Mouse (Mus musculus) activated CD4-positive, CD25-positive, alpha-beta regulatory T cell, adult 4 months (primary cell): ENCODE results near the gene Hist1h4h. TPM values are rescaled to one million over a fixed set of nuclear protein-coding genes. Genes with fewer than 3 reads are reported as not detected.
A peak's percentile ranks its signal among the peaks of the same experiment; 100 is the strongest.

Source experiments
- ATAC-seq: one replicate; pipeline ENCODE4 v1.8.0; 2017
- polyA plus RNA-seq, 2 experiments: library from polyadenylated mRNA; unstranded; fragments of 100-300 nt; shearing (Covaris generic); gene quantifications; one replicate each; pipeline ENCODE4 v1.2.1; 2017

The Hist1h4h gene
- polyA plus RNA-seq, 2 experiments from 2014 or later, result 2.7 to 3.2 TPM

- ATAC-seq, result no peak
Observed at GRCm38 (mm10) chr13:23513517-23513916, 17.3 kb upstream of the Hist1h4h start.

- no peak for ATAC-seq
Observed at GRCm38 (mm10) chr13:23515281-23515680, 15.6 kb upstream of the Hist1h4h start.

DNA sequence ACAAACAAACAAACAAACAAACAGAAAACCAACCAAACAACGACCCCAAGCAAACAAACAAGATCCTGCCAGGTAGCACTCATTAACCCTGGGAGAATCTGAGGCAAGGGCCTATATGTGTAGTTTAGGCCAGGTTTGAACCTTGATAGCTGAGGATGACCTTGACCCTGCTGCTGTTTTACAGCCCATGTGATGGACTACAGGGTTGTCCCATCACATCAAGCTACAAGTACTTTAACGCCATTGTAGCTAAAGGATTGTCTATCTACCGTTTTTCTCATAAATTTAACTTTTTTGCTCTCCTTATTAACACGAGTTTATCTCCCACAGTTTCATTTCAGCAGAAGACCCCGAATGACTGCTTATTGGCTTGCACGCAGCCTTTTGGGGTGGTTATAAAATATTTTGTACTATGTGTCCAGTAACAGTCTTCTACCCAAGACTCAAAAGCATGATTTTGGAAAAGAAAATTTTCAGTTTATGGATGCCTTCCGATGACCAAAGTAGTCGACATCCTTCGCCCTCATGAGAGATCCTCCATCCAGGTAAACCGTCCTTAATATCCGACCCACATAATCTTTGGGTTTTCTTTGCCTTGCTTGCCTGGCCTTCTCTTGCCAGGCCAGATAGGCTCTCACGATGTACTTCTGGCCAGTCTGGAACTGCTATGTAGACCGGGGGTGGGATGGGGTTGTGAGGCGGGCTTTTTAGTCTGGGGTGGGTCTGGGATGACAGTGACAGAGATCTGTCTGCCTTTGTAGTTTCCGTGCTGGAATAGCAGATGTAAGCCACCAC is 14.8 kb upstream of the Hist1h4h start:
- ATAC-seq, result no peak

- ATAC-seq, result peak; percentile 40
Observed at GRCm38 (mm10) chr13:23516822-23517602, 13.8 kb upstream of the Hist1h4h start.

- peak; percentile 52 for ATAC-seq
Observed at GRCm38 (mm10) chr13:23517603-23518294, 13.1 kb upstream of the Hist1h4h start.

- ATAC-seq, result no peak
Observed at GRCm38 (mm10) chr13:23518295-23518603, 12.6 kb upstream of the Hist1h4h start.

DNA sequence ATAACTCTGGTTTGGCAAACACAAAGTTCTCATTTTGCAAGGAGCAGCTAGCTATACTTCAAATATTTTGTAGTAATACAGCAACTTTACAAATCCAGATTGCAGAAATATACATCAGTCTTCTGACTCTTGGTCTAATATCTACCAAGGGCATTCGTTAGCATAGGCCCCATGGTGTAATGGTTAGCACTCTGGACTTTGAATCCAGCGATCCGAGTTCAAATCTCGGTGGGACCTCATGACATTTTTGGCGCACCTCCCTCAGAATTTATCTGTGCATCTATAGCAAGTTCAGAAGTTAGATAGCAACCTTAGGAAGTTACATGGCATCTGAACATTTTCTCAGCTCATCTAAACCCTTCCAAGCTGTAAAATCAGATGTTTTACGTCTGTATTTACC is 12.0 kb upstream of the Hist1h4h start:
- peak; percentile 31 for ATAC-seq

GRCm38 (mm10) chr13:23519416-23519815 is 11.4 kb upstream of the Hist1h4h start:
- peak; percentile 14 for ATAC-seq

DNA sequence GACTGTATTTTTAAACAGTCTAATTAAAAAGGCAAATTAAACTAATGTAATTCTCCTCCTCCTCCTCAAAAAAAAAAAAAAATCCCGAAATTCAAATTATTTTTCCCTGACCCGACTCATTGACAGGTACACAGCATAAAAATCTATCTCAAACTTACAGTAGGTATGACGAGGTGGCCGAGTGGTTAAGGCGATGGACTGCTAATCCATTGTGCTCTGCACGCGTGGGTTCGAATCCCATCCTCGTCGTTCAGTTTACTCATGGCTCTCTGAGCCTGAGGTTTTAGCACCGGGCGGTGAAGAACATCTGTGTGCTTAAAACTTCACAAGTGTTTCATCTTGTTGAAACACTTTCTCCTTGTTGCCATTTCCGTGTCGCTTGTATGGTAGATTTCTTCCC is 9.1 kb upstream of the Hist1h4h start:
- ATAC-seq, result no peak

DNA sequence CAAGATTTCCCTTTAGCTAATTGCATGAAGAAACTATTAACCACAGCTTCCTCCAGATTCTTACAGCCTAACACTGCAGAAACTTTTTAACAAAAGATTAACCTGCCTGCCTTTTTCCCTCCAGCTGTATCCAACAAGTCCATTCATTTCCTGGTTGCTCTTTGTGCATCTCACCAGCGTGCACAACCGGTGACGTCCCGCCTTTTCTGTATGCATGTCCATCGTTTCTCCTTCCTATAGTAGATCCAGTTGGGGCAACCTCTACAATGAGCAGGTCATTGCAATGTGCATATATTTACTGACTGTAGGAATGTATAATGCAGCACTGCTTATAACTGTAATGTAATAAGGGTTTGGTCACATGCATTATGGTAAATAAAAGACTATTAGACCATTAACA is 6.9 kb upstream of the Hist1h4h start:
- ATAC-seq, result no peak

DNA sequence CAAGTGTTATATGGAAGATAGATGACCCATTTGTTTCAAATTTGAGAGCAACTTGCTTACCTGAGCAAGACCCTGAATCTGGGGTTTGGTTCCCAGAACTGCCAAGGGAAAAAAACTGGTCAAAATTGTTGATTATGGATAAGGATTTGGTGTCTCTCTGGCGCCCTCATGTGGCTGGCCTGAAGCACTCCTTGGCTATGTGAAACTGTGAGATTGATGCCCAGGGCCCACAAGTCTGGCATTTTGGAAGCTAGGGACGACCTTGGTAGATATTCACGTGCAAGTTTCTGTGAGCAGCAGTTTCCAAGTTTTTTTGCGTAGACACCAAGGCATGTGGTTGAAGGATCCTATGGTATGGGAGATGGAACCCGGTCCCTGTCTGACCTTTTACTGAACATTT is 6.2 kb upstream of the Hist1h4h start:
- ATAC-seq, result peak; percentile 48

DNA sequence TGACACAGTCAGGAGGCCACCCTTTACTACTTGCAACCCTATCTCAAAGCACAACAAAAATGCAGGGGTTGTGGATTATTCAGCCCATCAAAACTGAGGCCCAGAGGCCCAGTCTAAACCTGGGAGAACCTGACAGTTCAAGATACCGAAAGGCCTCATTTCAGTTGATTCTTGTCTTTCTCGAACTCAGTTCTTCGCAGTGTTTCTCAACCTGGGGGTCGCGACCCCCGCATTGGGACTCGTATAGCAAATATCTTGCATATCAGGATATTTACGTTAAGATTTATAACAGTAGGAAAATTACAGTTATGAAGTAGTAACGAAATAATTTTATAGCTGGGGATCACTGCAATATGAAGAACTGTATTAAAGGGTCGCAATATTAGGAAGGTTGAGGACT is 4.9 kb upstream of the Hist1h4h start:
- ATAC-seq, result no peak

GRCm38 (mm10) chr13:23526312-23526711 is 4.5 kb upstream of the Hist1h4h start:
- no peak for ATAC-seq

- ATAC-seq, result no peak
Observed at GRCm38 (mm10) chr13:23529005-23529404, 1.8 kb upstream of the Hist1h4h start.

DNA sequence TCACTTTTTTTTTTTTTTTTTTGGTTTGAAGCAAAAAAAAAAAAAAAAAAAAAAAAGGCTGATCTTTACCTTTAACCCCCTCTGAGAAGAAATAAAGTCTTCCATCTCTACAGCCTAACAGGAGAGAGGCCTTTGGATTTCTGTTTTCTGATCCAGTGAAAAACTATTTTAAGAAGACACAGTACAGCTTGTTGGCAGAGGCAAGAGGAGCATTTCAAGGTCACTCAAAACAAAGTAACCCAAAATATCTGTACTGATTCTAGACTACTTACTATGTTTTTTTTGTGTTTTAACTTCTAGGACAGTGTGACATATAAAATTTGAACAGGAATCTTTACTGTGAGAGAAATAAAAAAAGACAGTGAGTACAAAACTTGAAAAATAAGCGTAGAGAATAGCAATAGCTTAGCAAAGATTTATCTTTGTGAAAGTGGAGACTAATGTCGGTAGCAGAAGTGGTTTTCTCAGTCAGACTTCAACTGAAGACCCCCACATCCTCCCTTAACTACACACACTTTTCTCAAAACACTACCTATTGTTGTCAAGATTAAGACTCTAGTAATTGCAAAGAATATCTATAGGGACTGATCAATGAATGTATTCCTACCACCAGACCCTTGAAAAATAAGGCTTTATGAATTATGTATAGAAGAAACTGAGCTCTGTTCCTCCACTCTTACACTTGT is 1.2 kb upstream of the Hist1h4h start:
- ATAC-seq, result no peak

DNA sequence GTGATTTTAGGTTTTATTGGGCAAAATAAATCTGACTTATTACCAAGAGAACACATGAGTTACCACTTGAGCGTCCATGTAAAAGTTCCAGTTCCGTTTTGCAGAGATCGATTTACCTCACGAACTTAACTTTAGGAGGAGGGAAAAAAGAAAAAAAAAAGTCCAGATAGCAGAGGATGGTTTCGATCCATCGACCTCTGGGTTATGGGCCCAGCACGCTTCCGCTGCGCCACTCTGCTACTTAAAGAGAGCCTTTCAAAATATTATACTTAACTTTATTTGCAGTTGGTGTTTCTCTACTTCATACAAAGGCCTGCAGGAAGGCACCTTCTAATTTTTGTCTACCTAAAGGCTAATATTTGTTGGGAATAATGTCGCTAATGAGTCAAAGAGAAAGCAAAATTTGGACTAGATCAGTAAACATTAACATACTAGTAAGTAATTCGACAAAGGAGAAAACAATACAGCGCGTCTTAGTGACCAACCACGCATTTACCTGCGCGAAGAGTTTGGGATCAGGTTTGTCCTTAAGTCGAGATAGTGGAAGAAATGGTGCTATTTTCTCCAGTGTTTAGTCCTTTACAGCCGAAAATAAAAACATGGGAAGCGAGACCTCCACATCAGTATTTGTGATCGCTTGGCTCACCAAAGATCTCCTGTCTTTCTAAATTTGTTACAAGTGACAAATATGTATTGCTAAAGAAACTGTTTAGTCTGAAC is 509 bp upstream of the Hist1h4h start:
- ATAC-seq, result peak; percentile 5

DNA sequence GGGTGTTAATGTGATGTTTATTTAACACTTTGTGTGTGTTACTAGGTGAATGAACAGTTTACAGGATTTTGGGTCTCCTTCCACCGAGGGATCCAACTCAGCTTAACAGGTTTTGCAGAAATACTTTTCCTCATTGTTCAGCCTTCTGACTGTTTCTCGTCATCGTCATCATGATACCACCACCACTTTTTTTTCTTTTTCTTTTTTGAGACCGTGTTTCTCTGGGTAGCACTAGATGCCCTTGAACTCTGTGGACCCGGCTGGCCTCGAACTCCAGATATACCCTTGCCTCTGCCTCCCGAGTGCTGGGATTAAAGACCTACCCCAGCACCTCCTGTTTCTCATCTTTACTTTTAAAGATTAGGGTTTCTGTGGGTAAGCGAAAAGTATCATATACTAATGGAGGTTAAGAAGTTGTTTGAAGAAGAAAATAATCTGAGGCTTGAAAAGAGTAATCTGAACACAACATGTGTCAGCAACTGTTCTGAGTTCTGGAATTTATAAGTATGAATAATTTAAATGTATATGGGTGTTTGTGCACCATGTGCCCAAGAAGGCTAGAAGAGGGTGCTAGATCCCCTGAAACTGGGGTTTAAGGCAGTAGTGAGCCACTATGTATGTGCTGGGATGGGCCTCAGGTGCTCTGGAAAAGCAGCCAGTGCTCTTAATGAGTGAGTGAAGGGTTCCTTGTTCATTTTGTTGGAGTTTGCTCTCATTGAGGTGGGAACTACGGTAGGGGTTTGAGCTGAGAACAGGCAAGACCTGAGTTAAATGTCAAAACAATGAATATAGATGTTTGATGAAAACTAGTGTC is 1.6 kb downstream of the Hist1h4h start:
- ATAC-seq, result no peak

DNA sequence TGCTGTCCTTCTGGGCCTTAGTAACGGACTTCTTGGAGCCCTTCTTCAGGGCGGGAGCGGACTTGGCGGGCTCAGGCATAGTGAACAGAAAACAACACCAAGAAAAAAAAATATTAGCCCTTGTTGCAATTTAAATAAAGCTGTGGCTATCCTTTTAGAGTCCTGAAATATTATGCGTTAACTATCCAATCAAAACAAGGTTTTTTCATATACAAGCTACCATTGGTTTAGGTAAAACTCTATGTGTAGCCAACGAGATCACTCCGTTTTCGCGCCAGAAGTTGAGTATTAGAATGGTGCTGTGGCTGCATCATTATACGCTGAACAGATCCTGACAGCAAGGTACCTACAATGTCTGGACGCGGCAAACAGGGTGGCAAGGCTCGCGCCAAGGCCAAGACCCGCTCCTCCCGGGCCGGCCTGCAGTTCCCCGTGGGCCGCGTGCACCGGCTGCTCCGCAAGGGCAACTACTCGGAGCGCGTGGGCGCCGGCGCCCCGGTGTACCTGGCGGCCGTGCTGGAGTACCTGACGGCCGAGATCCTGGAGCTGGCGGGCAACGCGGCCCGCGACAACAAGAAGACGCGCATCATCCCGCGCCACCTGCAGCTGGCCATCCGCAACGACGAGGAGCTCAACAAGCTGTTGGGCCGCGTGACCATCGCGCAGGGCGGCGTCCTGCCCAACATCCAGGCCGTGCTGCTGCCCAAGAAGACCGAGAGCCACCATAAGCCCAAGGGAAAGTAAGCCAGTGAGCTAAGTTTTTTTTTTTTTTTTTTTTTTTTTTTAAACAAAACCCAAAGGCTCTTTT is 2.9 kb downstream of the Hist1h4h start, which contains the start of gene Hist1h2af:
TSS of gene Hist1h2af (plus strand) at position 347 of the 808 bp plus-strand sequence.
- ATAC-seq, result peak; percentile 24

DNA sequence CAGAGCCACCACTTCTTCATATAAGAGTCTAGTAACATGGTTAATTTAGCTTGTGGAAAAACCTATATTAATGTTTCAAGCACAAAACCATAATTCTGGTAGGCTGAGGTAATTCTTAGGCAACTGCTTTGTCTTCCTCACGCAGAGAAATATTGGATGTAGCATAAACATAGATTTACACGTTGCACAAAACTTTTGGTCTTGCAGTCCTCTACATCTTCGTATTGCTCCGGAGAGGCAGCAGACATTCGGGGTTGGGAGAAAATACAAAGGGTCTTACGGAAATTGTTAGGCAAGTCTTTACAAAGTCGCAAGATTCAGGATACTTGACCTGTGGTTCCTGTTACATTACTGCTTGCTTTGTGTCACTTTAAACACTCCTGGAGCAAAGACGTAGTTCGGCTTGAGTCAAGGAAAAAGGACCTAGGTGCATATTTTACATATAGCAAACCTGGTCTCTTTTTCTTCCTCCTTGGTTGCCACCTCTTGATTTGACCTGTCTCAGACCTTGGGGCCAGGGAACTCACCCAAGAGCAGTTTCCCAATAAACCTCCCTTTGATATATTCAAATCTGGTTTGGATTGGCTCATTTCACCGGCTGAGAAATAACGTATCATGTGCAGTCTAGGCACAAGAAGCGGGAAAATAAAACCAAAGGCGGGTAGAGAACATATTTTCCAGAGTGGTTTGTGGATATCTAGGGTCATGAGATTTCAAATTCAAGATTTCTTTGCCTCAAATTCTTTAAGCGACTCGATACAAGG is 3.7 kb downstream of the Hist1h4h start:
- ATAC-seq, result no peak
